In genomic region chr7:109813330-109814140, GRCm38 (mm10) we compare ENCODE assay signal across 23 mouse cellular contexts. TPM values are rescaled to one million over a fixed set of nuclear protein-coding genes. Genes with fewer than 3 reads are reported as not detected.
A peak's percentile ranks its signal among the peaks of the same experiment; 100 is the strongest.
DNase-seq lines count a peak whose midpoint lies in the region; ATAC-seq lines count a peak whose summit lies in the region.
"Had no signal": no experiment of that assay in that cellular context is flagged by ENCODE, and none has a peak within 500 bp of the region (broad histone marks: within the 10 kb centered on the region; RNA-seq: fewer than 3 reads in every experiment).

No protein-coding gene starts in this region.

- no peak overlapping the region for H3K9ac ChIP-seq in embryonic facial prominence, embryonic 11.5 days (replicated peaks; ENCODE audit: low read length)
- no peak overlapping the region for H3K9ac ChIP-seq in neural tube, embryonic 15.5 days (replicated peaks)
- no peak overlapping the region for H3K9ac ChIP-seq in midbrain, embryonic 13.5 days (replicated peaks)
- H3K9ac ChIP-seq: hindbrain, embryonic 14.5 days; intestine, embryonic 15.5 days; liver, embryonic 12.5 days had no signal

- ATAC-seq in embryonic facial prominence, embryonic 11.5 days (replicated peaks; ENCODE audit: insufficient number of reproducible peaks, low FRiP score, low TSS enrichment, low read depth): peak; percentile 70; the same call in 1 of the 2 replicates
- no peak for ATAC-seq in neural tube, embryonic 15.5 days (ENCODE audit: low FRiP score)
- peak; percentile 79 for ATAC-seq in midbrain, embryonic 13.5 days
- ATAC-seq in cerebellum, adult (ENCODE audit: insufficient number of reproducible peaks, low FRiP score, low TSS enrichment): no peak
- ATAC-seq: CD4-positive, CD25-positive, alpha-beta regulatory T cell, adult 4 months; intestine, embryonic 15.5 days; liver, embryonic 12.5 days; Patski had no signal

- no peaks in the 10 kb centered on the region for H3K36me3 ChIP-seq in embryonic facial prominence, embryonic 11.5 days (replicated peaks; ENCODE audit: control insufficient read depth, insufficient read depth, low read depth, low read length)
- H3K36me3 ChIP-seq in embryonic facial prominence, embryonic 10.5 days (replicated peaks): no peaks in the 10 kb centered on the region
- no peaks in the 10 kb centered on the region for H3K36me3 ChIP-seq in neural tube, embryonic 15.5 days
- H3K36me3 ChIP-seq in midbrain, embryonic 13.5 days: no peaks in the 10 kb centered on the region
- H3K36me3 ChIP-seq: intestine, embryonic 15.5 days; limb, embryonic 10.5 days; liver, embryonic 12.5 days had no signal

- DNase-seq in embryonic facial prominence, embryonic 11.5 days (ENCODE audit: low spot score): peak; percentile 29
- no peak for DNase-seq in embryonic facial prominence, embryonic 10.5 days (ENCODE audit: low spot score)
- DNase-seq in neural tube, embryonic 10.5 days (ENCODE audit: extremely low spot score, low spot score): peak; percentile 24
- DNase-seq in retina, postnatal 1 day: peak; percentile 56
- no peak for DNase-seq in layer of hippocampus, postnatal 25 days (ENCODE audit: extremely low spot score in 1 of 2, low spot score in 1 of 2)
- DNase-seq: adrenal gland, adult 8-10 months; cerebellum, postnatal 25 days; kidney, adult 9 months; kidney, postnatal 4 days; layer of hippocampus, adult 9-11 months; lung, adult 2 months; right cerebral cortex, postnatal 14 days; spleen, adult 18-20 months had no signal

- no peak overlapping the region for H3K4me3 ChIP-seq in embryonic facial prominence, embryonic 11.5 days (ENCODE audit: low read depth, low read length)
- no peak overlapping the region for H3K4me3 ChIP-seq in embryonic facial prominence, embryonic 10.5 days
- H3K4me3 ChIP-seq in neural tube, embryonic 15.5 days (replicated peaks): no peak overlapping the region
- H3K4me3 ChIP-seq in midbrain, embryonic 13.5 days (replicated peaks): no peak overlapping the region
- H3K4me3 ChIP-seq: intestine, embryonic 15.5 days; limb, embryonic 10.5 days; liver, embryonic 12.5 days; megakaryocyte, embryonic 14.5 days had no signal

- H3K27me3 ChIP-seq in embryonic facial prominence, embryonic 11.5 days (ENCODE audit: control insufficient read depth, insufficient read depth, low read length): no peaks in the 10 kb centered on the region
- peaks cover 84% of the 10 kb centered on the region for H3K27me3 ChIP-seq in embryonic facial prominence, embryonic 10.5 days (replicated peaks; ENCODE audit: low read depth, poor library complexity, severe bottlenecking)
- no peaks in the 10 kb centered on the region for H3K27me3 ChIP-seq in neural tube, embryonic 15.5 days (replicated peaks)
- H3K27me3 ChIP-seq in midbrain, embryonic 13.5 days: peaks cover 50% of the 10 kb centered on the region
- H3K27me3 ChIP-seq: intestine, embryonic 15.5 days; Patski had no signal

- no peak overlapping the region for H3K27ac ChIP-seq in embryonic facial prominence, embryonic 11.5 days (replicated peaks; ENCODE audit: low read depth, low read length)
- no peak overlapping the region; the same call in 1 of the 2 replicates for H3K27ac ChIP-seq in embryonic facial prominence, embryonic 10.5 days (replicated peaks)
- no peak overlapping the region for H3K27ac ChIP-seq in neural tube, embryonic 15.5 days (replicated peaks)
- H3K27ac ChIP-seq in midbrain, embryonic 13.5 days: peak overlapping the region; percentile 45
- H3K27ac ChIP-seq: hindbrain, embryonic 14.5 days; intestine, embryonic 15.5 days; limb, embryonic 10.5 days; liver, embryonic 12.5 days had no signal

- WGBS in embryonic facial prominence, embryonic 11.5 days: 39% methylated on average over 4 of the region's 4 CpGs
- 32% methylated on average over 4 of the region's 4 CpGs for WGBS in embryonic facial prominence, embryonic 10.5 days
- WGBS in neural tube, embryonic 15.5 days: 19% methylated on average over 4 of the region's 4 CpGs
- WGBS in midbrain, embryonic 13.5 days: 8% methylated on average over 4 of the region's 4 CpGs

- H3K9me3 ChIP-seq in embryonic facial prominence, embryonic 11.5 days (replicated peaks; ENCODE audit: control insufficient read depth, low read length): no peaks in the 10 kb centered on the region
- no peaks in the 10 kb centered on the region for H3K9me3 ChIP-seq in embryonic facial prominence, embryonic 10.5 days
- no peaks in the 10 kb centered on the region for H3K9me3 ChIP-seq in neural tube, embryonic 15.5 days (replicated peaks)
- no peaks in the 10 kb centered on the region for H3K9me3 ChIP-seq in midbrain, embryonic 13.5 days
- H3K9me3 ChIP-seq: intestine, embryonic 15.5 days; limb, embryonic 10.5 days; liver, embryonic 12.5 days; megakaryocyte, embryonic 14.5 days had no signal

- H3K4me1 ChIP-seq in embryonic facial prominence, embryonic 11.5 days (ENCODE audit: control insufficient read depth, insufficient read depth, low read length): no peaks in the 10 kb centered on the region
- peaks cover 7% of the 10 kb centered on the region for H3K4me1 ChIP-seq in embryonic facial prominence, embryonic 10.5 days
- peaks cover 6% of the 10 kb centered on the region; the same call in 1 of the 2 replicates for H3K4me1 ChIP-seq in neural tube, embryonic 15.5 days
- H3K4me1 ChIP-seq in midbrain, embryonic 13.5 days (replicated peaks): peaks cover 11% of the 10 kb centered on the region
- H3K4me1 ChIP-seq: intestine, embryonic 15.5 days; limb, embryonic 10.5 days; megakaryocyte, embryonic 14.5 days had no signal

- H3K4me2 ChIP-seq in embryonic facial prominence, embryonic 11.5 days (ENCODE audit: low read depth, low read length): no peak overlapping the region
- no peak overlapping the region for H3K4me2 ChIP-seq in neural tube, embryonic 15.5 days
- no peak overlapping the region for H3K4me2 ChIP-seq in midbrain, embryonic 13.5 days (replicated peaks)
- H3K4me2 ChIP-seq: hindbrain, embryonic 14.5 days; intestine, embryonic 15.5 days; liver, embryonic 12.5 days had no signal

RNA-seq across cellular contexts. Expression of gene Nrip3, which starts 31.7 kb away (rescaled TPM):
- polyA plus RNA-seq in embryonic facial prominence, embryonic 11.5 days (2014; fragmentation: Nextera tagmentation; extraction: Ambion mirVana): 0.35 and 1.4 TPM in 2 replicates
- 0.15 and 0.25 TPM in 2 replicates for polyA plus RNA-seq in embryonic facial prominence, embryonic 10.5 days (2016; fragmentation: Nextera tagmentation; extraction: Ambion mirVana)
- 12.7 and 14.1 TPM in 2 replicates for polyA plus RNA-seq in neural tube, embryonic 15.5 days (2015; fragmentation: Nextera tagmentation; extraction: Ambion mirVana)
- 2.0 and 2.2 TPM in 2 replicates for polyA plus RNA-seq in midbrain, embryonic 13.5 days (2015; fragmentation: Nextera tagmentation; extraction: Ambion mirVana)
- total RNA-seq in layer of hippocampus, postnatal 25 days (2021): 100 to 1,000 TPM; 194 to 212 TPM

RNA-seq across cellular contexts. Expression of gene Scube2, which starts 51.9 kb away (rescaled TPM):
- polyA plus RNA-seq in embryonic facial prominence, embryonic 11.5 days (2014; fragmentation: Nextera tagmentation; extraction: Ambion mirVana): 0.28 and 0.50 TPM in 2 replicates
- polyA plus RNA-seq in embryonic facial prominence, embryonic 10.5 days (2016; fragmentation: Nextera tagmentation; extraction: Ambion mirVana): 0.77 and 4.1 TPM in 2 replicates
- 3.2 and 3.5 TPM in 2 replicates for polyA plus RNA-seq in neural tube, embryonic 15.5 days (2015; fragmentation: Nextera tagmentation; extraction: Ambion mirVana)
- polyA plus RNA-seq in midbrain, embryonic 13.5 days (2015; fragmentation: Nextera tagmentation; extraction: Ambion mirVana): 1.5 and 1.7 TPM in 2 replicates
- total RNA-seq in layer of hippocampus, postnatal 25 days (2021): under 1 TPM; 0.84 to 0.94 TPM
- polyA plus RNA-seq: CD4-positive, CD25-positive, alpha-beta regulatory T cell, adult 4 months; Patski had no signal

Comparison
In these comparisons a context has a peak if more than half of its experiments do, and no peak if none do; other contexts are left out.
1. DNase-seq: peak in embryonic facial prominence, embryonic 11.5 days (single experiment), neural tube, embryonic 10.5 days (single experiment) and retina, postnatal 1 day (single experiment); none in embryonic facial prominence, embryonic 10.5 days (single experiment) and layer of hippocampus, postnatal 25 days (0 of 2).
2. ATAC-seq: peak in embryonic facial prominence, embryonic 11.5 days (single experiment) and midbrain, embryonic 13.5 days (single experiment); none in neural tube, embryonic 15.5 days (single experiment) and cerebellum, adult (single experiment).